Mouse (Mus musculus) midbrain, embryonic 10.5 days (tissue): ENCODE measurements around the gene Dnajc21. TPM values are rescaled to one million over a fixed set of nuclear protein-coding genes. Genes with fewer than 3 reads are reported as not detected.

Experiments
- DNase-seq: peaks from one replicate; pipeline ENCODE4 v3.0.0-alpha.2; 2017; ENCODE audit warnings: low spot score
- H3K27ac ChIP-seq: fragments of 300-500 bp; sonication (generic); replicated peaks from 2 replicates; pipeline ENCODE4 v1.5.1; 2016; ENCODE audit warnings: mild to moderate bottlenecking
- H3K27me3 ChIP-seq: fragments of 300-500 bp; sonication (generic); 2 replicates; pipeline ENCODE4 v1.6.1; 2016; ENCODE audit warnings: low read depth, mild to moderate bottlenecking; ENCODE audit not compliant: poor library complexity, severe bottlenecking
- H3K36me3 ChIP-seq: fragments of 300-500 bp; sonication (generic); 2 replicates; pipeline ENCODE4 v1.6.1; 2016; ENCODE audit warnings: mild to moderate bottlenecking, moderate library complexity
- H3K4me1 ChIP-seq: fragments of 300-500 bp; sonication (generic); 2 replicates; pipeline ENCODE4 v1.6.1; 2016
- H3K4me3 ChIP-seq: fragments of 300-500 bp; sonication (generic); 2 replicates; pipeline ENCODE4 v1.5.1; 2016; ENCODE audit warnings: mild to moderate bottlenecking, moderate library complexity
- H3K9me3 ChIP-seq: fragments of 300-500 bp; sonication (generic); replicated peaks from 2 replicates; pipeline ENCODE4 v1.6.1; 2016; ENCODE audit warnings: mild to moderate bottlenecking
- WGBS: fragments of 180-500 bp; shearing (Covaris S2); methylation state at CpG from one replicate; pipeline ENCODE4 v1.1.7; 2016; 5-methylcytosine and 5-hydroxymethylcytosine counted together
- polyA plus RNA-seq: library from polyadenylated mRNA; unstranded; fragments of >200 nt; fragmentation: Nextera tagmentation; extraction: Ambion mirVana; gene quantifications from 2 replicates; pipeline ENCODE4 v1.2.1, GENCODE M21; 2016

The Dnajc21 gene
- polyA plus RNA-seq, 1 experiment from 2014 or later = 12.9 TPM

- 18% methylated on average over 3 of the region's 3 CpGs for WGBS
- Histone ChIP-seq H3K27me3 (no peaks in the 10 kb centered on the region), H3K4me1 (peaks cover 17% of the 10 kb centered on the region), H3K9me3 (no peaks in the 10 kb centered on the region), H3K4me3 (peak overlapping the region; percentile 85), H3K27ac (peak overlapping the region; percentile 90), H3K36me3 (peaks cover 16% of the 10 kb centered on the region)
- DNase-seq = no peak
Observed at GRCm38 (mm10) chr15:10470941-10471340, 625 bp upstream of the Dnajc21 start.

- WGBS = under 1% methylated on average over 40 of the region's 40 CpGs
- H3K36me3 ChIP-seq = peaks cover 6% of the 10 kb centered on the region
- no peak for DNase-seq
- H3K27me3 ChIP-seq = no peaks in the 10 kb centered on the region
- H3K4me1 ChIP-seq = peaks cover 17% of the 10 kb centered on the region
- peak overlapping the region; percentile 90 for H3K27ac ChIP-seq
- no peaks in the 10 kb centered on the region for H3K9me3 ChIP-seq
- peak overlapping the region; percentile 85 for H3K4me3 ChIP-seq
Observed at GRCm38 (mm10) chr15:10469641-10470150, 620 bp downstream of the Dnajc21 start.

GRCm38 (mm10) chr15:10468761-10469160 lies 1.6 kb downstream of the Dnajc21 start:
- DNase-seq = no peak
- no peaks in the 10 kb centered on the region for H3K9me3 ChIP-seq
- H3K4me1 ChIP-seq = peaks cover 17% of the 10 kb centered on the region
- H3K4me3 ChIP-seq = peak overlapping the region; percentile 16; the same call in 1 of the 2 replicates
- no peak overlapping the region for H3K27ac ChIP-seq
- no peaks in the 10 kb centered on the region for H3K36me3 ChIP-seq
- no peaks in the 10 kb centered on the region for H3K27me3 ChIP-seq
- WGBS = 89% methylated on average over 3 of the region's 3 CpGs

GRCm38 (mm10) chr15:10464678-10465077 lies 5.6 kb downstream of the Dnajc21 start:
- 98% methylated on average over 3 of the region's 3 CpGs for WGBS
- H3K4me3 ChIP-seq = no peak overlapping the region
- DNase-seq = no peak
- H3K9me3 ChIP-seq = no peaks in the 10 kb centered on the region
- no peaks in the 10 kb centered on the region for H3K27me3 ChIP-seq
- H3K4me1 ChIP-seq = peaks cover 16% of the 10 kb centered on the region
- peaks cover 30% of the 10 kb centered on the region for H3K36me3 ChIP-seq
- H3K27ac ChIP-seq = no peak overlapping the region

GRCm38 (mm10) chr15:10463555-10463954 lies 6.8 kb downstream of the Dnajc21 start:
- peaks cover 5% of the 10 kb centered on the region for H3K4me1 ChIP-seq
- DNase-seq = no peak
- no peak overlapping the region for H3K27ac ChIP-seq
- no peaks in the 10 kb centered on the region for H3K9me3 ChIP-seq
- 89% methylated on average over 5 of the region's 5 CpGs for WGBS
- no peaks in the 10 kb centered on the region for H3K27me3 ChIP-seq
- H3K36me3 ChIP-seq = peaks cover 41% of the 10 kb centered on the region
- H3K4me3 ChIP-seq = no peak overlapping the region

- Histone ChIP-seq H3K9me3 (no peaks in the 10 kb centered on the region), H3K36me3 (peaks cover 65% of the 10 kb centered on the region), H3K4me1 (no peaks in the 10 kb centered on the region), H3K27ac (no peak overlapping the region), H3K4me3 (no peak overlapping the region), H3K27me3 (no peaks in the 10 kb centered on the region)
- DNase-seq = no peak
- WGBS = 90% methylated on average over 12 of the region's 12 CpGs
Observed at GRCm38 (mm10) chr15:10460986-10461385, 9.3 kb downstream of the Dnajc21 start.

GRCm38 (mm10) chr15:10447102-10447501 lies 23.2 kb downstream of the Dnajc21 start:
- DNase-seq = no peak
- Histone ChIP-seq H3K9me3 (no peaks in the 10 kb centered on the region), H3K27ac (no peak overlapping the region), H3K4me3 (no peak overlapping the region), H3K27me3 (no peaks in the 10 kb centered on the region), H3K36me3 (peaks cover 83% of the 10 kb centered on the region), H3K4me1 (no peaks in the 10 kb centered on the region)
- WGBS = 93% methylated on average over 3 of the region's 3 CpGs

- no peaks in the 10 kb centered on the region for H3K9me3 ChIP-seq
- 79% methylated on average over 1 of the region's 1 CpGs for WGBS
- H3K27me3 ChIP-seq = no peaks in the 10 kb centered on the region
- H3K27ac ChIP-seq = no peak overlapping the region
- no peaks in the 10 kb centered on the region for H3K4me1 ChIP-seq
- H3K4me3 ChIP-seq = no peak overlapping the region
- H3K36me3 ChIP-seq = peaks cover 55% of the 10 kb centered on the region
- DNase-seq = no peak
Observed at GRCm38 (mm10) chr15:10442275-10442674, 28.0 kb downstream of the Dnajc21 start.

GRCm38 (mm10) chr15:10441493-10441892 lies 28.8 kb downstream of the Dnajc21 start:
- Histone ChIP-seq H3K27ac (no peak overlapping the region), H3K9me3 (no peaks in the 10 kb centered on the region), H3K4me1 (no peaks in the 10 kb centered on the region), H3K4me3 (no peak overlapping the region), H3K36me3 (peaks cover 53% of the 10 kb centered on the region), H3K27me3 (no peaks in the 10 kb centered on the region)
- WGBS = 93% methylated on average over 9 of the region's 9 CpGs
- DNase-seq = no peak

- no peak for DNase-seq
- H3K9me3 ChIP-seq = no peaks in the 10 kb centered on the region
- H3K4me1 ChIP-seq = no peaks in the 10 kb centered on the region
- H3K4me3 ChIP-seq = no peak overlapping the region
- peaks cover 38% of the 10 kb centered on the region for H3K36me3 ChIP-seq
- H3K27ac ChIP-seq = no peak overlapping the region
- WGBS = 80% methylated on average over 6 of the region's 6 CpGs
- no peaks in the 10 kb centered on the region for H3K27me3 ChIP-seq
Observed at GRCm38 (mm10) chr15:10439963-10440362, 30.4 kb downstream of the Dnajc21 start.

GRCm38 (mm10) chr15:10436893-10437292 lies 33.4 kb downstream of the Dnajc21 start:
- 79% methylated on average over 1 of the region's 1 CpGs for WGBS
- no peaks in the 10 kb centered on the region for H3K4me1 ChIP-seq
- no peak overlapping the region for H3K4me3 ChIP-seq
- no peaks in the 10 kb centered on the region for H3K9me3 ChIP-seq
- no peak overlapping the region for H3K27ac ChIP-seq
- no peak for DNase-seq
- H3K36me3 ChIP-seq = peaks cover 17% of the 10 kb centered on the region
- H3K27me3 ChIP-seq = no peaks in the 10 kb centered on the region

- H3K27me3 ChIP-seq = no peaks in the 10 kb centered on the region
- DNase-seq = no peak
- no peak overlapping the region for H3K27ac ChIP-seq
- no peak overlapping the region for H3K4me3 ChIP-seq
- H3K9me3 ChIP-seq = no peaks in the 10 kb centered on the region
- H3K4me1 ChIP-seq = peaks cover 8% of the 10 kb centered on the region
- H3K36me3 ChIP-seq = no peaks in the 10 kb centered on the region
- 92% methylated on average over 13 of the region's 13 CpGs for WGBS
Observed at GRCm38 (mm10) chr15:10426545-10427266, 43.6 kb downstream of the Dnajc21 start.

GRCm38 (mm10) chr15:10426124-10426523 lies 44.2 kb downstream of the Dnajc21 start:
- Histone ChIP-seq H3K27ac (no peak overlapping the region), H3K4me3 (no peak overlapping the region), H3K9me3 (no peaks in the 10 kb centered on the region), H3K4me1 (peaks cover 14% of the 10 kb centered on the region), H3K36me3 (no peaks in the 10 kb centered on the region), H3K27me3 (no peaks in the 10 kb centered on the region)
- no peak for DNase-seq
- WGBS = 95% methylated on average over 6 of the region's 6 CpGs
